Mouse (Mus musculus) spleen, postnatal 4 days (tissue): Measurements from ENCODE around the gene Rab27a.
A peak's percentile ranks its signal among the peaks of the same experiment; 100 is the strongest.

Source experiments
- DNase-seq, 2 experiments: peaks; one replicate each; pipeline ENCODE4 v3.0.0; 2022; ENCODE audit warnings: low spot score in 2 of 2

Gene Rab27a

DNA sequence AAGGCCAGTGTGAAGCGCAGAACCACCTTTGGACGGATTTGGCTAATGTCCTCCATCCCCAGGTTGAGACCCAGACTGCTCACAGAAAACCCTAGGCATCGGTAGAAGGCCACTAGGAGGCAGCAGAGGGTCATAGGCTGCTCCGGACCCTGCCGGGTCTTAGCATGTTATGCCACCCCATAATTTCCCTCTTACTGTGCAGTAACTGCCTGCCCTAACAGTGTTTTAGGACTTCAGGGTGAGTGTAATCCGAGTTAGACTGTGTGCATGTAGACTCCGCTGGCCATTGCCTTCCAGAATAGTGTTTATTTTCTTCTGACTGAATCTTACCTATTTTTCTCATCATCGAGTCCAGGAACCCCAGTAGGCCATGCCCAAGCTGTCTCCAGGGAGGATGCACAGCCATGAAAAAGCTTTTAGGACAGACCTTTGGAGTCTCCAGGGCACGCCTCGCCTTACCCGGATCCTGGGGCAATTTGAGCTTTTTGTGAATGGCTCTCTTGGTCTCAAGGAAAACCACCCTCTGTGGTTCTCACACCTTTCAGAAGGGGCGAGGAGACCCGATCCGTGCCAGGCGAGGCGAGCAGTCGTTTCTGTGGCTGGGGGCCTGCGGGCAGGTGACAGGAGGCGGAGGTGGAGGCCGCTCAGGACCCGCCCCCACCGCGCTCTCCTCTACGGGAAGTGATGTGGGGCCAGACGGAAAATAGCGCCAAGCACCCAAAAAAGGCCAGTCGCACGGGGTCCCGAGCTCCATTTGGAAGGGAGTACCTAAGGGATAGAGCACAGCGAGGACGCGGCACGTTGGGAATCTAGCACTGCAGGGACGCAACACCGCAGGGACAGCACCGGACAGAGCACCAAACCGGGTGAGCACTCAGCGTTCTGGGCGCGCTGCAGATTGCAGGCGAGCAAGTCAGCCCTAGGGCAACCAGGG lies at the start of gene Rab27a:
Gene Rab27a (plus strand): TSS at position 709 of the 934 bp plus-strand sequence.
- peak; percentile 86 to 94 for DNase-seq

DNA sequence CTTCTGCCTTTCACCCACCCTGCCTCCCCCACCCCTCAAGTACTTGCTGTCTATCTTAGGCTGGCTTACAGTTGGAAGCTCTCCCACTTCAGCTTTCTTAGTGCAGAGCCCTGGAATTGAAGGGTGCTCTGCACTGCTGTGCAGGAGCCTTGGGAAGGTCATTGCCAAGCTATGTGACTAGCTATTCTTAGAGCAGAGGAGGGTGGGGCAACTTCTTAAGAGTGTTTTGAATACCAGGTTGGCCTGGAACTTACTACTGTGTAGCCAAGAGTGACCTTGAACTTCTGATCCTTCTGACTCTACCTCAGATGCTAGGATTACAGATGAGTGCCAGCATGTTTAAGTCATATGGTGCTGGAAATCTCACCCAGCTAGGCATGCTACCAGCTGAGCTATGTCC lies 48.5 kb upstream of the Rab27a start:
- DNase-seq = no peak

DNA sequence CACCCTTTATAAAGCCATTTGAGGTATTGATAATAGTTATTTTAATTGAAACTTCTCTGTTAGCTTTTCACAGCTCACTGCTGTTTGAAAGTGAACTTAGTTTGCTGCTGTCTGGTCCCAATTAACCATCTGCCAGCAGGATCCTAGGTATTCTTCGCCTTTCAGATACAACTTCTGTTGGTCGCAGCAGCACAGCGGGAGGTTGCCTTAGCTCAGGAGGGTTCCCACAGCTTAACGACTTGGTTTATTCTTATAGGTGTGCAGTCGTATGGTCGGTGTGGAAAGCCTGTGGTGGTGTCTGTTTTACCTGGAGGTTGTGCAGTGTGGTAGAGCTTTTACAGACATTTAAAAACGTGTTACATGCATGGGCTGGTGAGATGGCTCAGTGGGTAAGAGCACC lies 47.8 kb upstream of the Rab27a start:
- no peak for DNase-seq

- DNase-seq = no peak
These were observed 44.2 kb upstream of the Rab27a start for GRCm38 (mm10) chr9:73000487-73000886.

DNA sequence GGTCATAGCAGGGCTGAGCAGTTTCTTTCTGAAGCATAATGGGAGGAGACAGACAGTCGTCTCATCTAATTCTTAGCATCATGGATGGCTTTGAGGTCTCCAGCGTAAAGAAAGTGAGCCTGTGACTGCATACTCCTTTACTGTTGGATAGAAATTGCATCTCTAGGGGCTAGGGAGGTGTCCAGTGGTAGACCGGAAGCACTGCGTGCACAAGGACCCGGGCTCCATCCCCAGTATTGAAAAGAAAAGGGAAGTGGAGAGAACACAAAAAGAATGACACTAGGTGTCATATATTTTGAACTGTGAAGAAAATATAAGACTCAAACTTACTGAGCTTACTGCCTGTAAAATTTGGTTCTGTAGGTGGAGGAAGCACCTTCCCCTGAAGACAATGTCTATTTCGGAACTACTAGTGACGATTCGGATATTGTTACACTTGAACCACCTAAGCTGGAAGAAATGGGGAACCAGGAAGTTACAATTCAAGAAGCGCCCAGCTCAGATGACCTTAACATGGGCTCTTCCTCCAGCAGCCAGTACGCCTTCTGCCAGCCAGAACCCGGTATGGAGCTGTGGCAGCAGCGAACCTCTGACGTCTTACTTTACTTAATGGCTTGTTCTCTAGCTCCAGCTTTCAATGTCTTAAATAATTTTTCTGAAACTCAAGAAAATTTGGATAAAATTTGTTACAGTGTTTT lies 43.2 kb upstream of the Rab27a start:
- DNase-seq = no peak

- DNase-seq = no peak
These were observed 42.5 kb upstream of the Rab27a start for GRCm38 (mm10) chr9:73002177-73002576.

GRCm38 (mm10) chr9:73004076-73004475 lies 40.6 kb upstream of the Rab27a start:
- DNase-seq = no peak

DNA sequence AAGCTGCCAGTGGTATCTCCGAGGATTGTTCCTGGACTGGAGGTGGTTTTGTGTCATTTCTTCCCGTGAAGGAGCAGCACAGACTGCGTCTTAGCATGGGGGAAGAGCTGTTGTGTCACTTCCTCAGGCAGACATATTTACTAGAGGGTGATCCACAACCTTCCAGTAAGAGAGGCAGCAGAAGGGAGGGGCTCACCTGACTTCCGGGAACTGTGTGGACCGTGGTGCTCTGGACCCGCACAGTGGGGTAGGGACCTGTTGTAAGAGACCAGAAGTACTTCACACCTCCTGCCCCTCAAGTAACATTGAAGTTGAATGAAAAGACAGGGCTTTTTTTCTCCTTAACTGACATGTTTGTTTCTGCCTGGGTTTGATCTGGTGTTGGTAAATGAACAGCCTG lies 39.5 kb upstream of the Rab27a start:
- no peak for DNase-seq

DNA sequence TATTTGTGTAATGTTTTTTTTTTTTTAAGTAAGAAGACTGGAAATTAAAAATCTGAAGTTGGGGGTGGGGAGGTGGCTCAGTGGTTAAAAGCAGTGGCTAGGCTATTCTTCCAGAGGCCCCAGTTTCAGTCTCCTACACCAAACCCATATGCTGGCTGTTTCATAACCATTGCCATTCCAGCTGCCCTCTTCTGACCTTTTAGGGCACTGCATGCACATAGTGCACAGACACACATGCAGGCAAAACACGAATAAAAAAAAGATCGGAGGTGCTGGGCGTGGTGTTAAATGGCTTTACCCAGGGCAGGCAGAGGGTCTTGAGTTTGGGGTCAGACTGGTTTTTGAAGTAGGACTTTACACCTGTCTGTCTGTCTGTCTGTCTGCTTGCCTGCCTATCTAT lies 38.5 kb upstream of the Rab27a start:
- no peak for DNase-seq

GRCm38 (mm10) chr9:73008384-73008783 lies 36.3 kb upstream of the Rab27a start:
- DNase-seq = no peak

DNA sequence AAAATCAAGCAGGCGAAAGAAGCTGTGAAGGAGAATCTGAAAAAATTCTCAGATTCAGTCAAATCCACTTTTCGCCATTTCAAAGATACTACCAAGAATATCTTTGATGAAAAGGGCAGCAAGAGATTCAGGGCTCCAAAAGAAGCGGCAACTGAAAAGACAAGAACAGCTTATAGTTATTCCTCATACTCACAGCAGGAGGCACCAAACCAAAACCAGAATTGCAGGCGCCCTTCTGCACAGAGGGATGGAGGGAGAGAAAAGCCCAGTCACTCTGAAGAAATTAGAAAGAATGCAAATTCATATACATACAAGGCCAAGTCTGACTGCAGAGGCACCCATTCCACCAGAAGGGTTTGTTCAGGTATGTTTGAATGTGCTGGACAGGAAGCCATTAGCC lies 32.0 kb upstream of the Rab27a start:
- DNase-seq = no peak

GRCm38 (mm10) chr9:73014724-73015123 lies 29.9 kb upstream of the Rab27a start:
- DNase-seq = no peak

DNA sequence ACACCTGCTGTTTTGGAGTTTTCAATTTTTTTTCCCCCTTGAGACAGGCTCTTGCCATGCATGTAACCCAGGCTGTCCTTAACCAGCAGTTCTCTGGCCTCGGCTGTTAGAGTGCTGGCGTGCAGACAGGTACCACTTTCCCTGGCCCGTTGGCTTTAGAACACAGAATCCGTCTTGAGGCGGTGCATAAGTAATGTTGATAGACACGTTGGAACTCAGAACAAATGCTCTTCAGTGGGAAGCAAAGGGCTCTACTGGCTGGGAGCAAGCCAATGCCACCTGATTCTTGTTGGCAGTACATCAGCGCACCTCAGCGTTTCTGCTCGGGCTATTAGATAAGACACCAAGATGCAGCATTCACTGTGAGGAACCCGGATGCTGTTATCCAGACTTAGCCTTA lies 24.8 kb upstream of the Rab27a start:
- DNase-seq = no peak

DNA sequence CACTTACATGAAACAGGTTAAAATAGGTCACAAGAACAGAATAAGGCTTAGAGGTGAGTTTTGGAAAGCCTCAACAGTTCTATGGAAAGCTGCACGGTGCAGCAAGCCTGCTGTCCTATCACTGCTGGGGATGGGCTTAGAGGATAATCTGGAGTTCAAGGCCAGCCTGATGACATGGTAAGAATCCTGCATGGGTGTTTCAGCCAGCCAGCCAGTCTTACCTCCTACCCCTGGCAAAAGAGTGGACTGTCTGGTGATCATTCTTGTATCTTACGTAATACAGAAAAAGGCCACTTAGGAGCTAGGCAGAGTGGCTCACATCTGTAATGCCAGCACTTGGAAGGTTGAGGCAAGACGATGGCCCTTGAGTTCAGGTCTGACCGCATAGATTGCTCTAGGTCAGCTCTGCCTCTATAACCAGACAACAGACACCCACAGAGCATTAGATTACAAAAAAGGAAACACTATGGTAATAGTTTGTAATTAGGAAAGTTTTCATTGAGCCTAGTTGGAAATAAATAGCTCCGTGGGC lies 24.0 kb upstream of the Rab27a start:
- no peak for DNase-seq

DNA sequence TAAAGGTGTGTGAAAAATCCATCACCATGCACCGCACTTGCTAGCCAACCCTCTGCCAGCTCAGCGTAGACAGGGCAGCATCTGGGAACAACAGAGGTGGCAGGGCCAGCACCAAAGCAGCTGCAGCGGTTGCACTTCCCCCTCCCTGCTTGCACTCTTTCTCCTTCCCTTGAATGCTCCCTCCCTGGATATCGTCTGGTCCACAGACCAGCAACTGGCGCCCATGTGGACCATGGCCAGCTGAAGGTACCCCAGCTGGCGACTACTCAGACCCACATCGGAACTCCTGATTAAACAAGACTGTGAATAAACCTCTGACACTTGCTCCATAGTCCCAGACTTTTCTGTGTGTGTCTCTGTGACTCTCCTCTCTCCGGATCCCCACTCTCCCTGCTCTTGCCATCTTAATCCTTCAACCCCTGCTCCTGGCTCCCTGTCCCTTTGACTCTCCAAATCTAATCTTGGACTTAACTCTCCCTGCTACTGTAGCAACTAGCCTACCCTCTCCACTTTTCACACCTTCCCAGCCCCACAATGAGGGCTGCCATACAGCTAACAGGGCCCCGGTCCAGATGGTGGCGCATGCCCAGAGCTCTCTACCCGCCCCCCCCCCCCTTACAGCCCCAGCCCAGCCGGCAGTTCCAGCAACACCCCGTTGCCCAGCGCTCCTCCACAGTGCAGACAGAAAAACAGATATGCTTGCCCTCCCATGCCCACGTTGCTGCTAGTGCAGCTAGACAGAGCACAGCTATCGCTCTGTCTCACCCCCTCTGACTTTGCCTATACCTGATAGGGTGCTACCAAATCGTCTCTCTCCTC lies 18.6 kb upstream of the Rab27a start:
- no peak for DNase-seq

DNA sequence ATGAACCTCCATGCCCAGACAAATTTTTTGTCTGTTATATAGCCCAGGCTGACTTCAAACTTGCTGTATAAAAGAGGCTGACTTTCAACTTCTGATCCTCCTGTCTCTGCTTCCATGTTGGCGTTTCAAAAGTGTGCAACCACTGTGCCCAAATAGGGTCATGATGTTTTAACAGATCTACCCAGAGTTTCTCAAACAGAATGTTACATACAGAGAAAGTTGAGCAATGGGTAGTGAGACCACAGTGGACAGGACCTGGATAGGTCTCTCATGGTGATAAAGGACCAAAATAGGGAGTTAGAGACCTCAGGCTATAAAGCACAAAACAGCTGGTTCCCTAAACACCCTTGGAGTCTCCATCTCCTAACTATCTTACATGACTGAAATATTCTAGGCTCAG lies 14.2 kb upstream of the Rab27a start:
- DNase-seq = no peak

DNA sequence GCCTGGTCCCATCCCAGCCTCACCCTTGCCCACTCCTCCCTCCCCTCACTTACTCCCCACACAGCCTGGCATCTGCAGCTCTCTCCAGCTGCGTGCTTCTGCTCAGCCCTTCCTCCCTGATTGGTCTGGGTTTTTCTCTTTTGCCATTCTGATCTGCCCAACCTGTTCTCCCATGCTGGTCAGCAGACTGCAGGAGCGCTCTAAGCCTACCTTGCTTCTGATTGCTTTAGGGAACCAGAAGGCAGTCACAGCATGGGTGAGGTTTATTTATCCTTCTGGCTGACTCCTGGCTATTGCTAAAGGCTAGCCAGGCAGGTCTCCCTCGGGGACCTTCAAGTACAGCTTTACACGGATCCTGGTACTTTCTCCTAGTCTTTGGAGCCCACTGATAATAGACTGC lies 13.2 kb upstream of the Rab27a start:
- no peak for DNase-seq

DNA sequence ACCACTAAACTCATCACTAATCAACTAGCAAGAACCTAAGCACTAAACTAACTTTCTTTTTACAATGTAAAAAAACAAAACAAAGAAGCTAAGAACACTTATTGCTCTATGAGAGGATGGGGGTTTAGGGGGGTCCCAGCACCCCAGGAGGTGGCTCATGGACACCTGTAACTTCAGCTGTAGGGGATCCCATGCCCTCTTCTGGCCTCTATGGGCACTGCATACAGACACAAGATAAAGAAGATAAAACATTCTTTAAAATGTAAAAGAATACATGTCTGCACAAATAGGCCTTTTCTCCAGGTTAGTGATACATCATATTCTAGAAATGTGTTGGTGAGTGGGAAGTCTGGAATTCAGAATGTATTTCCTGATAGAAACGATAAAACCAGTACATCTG lies 11.2 kb upstream of the Rab27a start:
- DNase-seq = no peak

GRCm38 (mm10) chr9:73039222-73039945 lies 5.3 kb upstream of the Rab27a start:
- peak; percentile 88 to 95 for DNase-seq

GRCm38 (mm10) chr9:73040080-73040479 lies 4.6 kb upstream of the Rab27a start, which contains the start of gene Pigb:
Pigb (minus strand) TSS chr9:73040378.
- DNase-seq = no peak

DNA sequence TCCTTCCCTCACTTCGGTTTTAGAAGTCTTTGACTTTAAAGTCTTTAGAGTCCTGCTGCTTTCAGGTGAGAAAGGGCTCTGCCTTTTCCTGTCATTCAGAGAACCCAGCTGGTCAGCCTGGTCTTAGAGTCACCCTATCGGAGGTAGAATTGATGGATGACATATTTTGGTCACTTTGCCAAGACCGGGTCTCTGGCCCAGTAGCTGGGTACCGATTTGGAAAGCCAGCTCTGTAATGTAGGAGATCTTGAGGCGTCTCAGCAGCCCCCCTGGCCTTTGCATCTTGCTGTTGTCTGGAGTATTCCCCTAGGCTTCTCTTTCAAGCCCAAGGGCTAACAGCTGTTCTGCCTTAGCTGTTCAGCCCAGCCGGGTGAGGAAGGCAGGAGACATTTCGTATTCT lies 550 bp downstream of the Rab27a start:
- no peak for DNase-seq
